Mouse (Mus musculus) myocyte (in vitro differentiated cells): ENCODE measurements around the gene Gchfr. TPM values are rescaled to one million over a fixed set of nuclear protein-coding genes. Genes with fewer than 3 reads are reported as not detected.

Source experiments
- H3K27me3 ChIP-seq: one replicate; pipeline ENCODE4 v1.6.1; 2011; ENCODE audit not compliant: control insufficient read depth, insufficient read depth, insufficient read length
- H3K36me3 ChIP-seq: one replicate; pipeline ENCODE4 v1.6.1; 2011; ENCODE audit not compliant: control insufficient read depth, insufficient read depth
- H3K4me2 ChIP-seq: one replicate; pipeline ENCODE4 v1.6.1; 2011; ENCODE audit warnings: low read depth, control low read depth
- H3K4me3 ChIP-seq: one replicate; pipeline ENCODE4 v1.5.1; 2011; ENCODE audit warnings: mild to moderate bottlenecking, control low read depth, moderate library complexity
- H3K79me2 ChIP-seq: one replicate; pipeline ENCODE4 v1.6.1; 2011; ENCODE audit not compliant: control insufficient read depth, insufficient read depth
- H3ac ChIP-seq: one replicate; pipeline ENCODE4 v1.6.1; 2011; ENCODE audit not compliant: control insufficient read depth, insufficient read length
- CEBPB ChIP-seq: IDR thresholded peaks from 2 replicates; pipeline ENCODE4 v1.6.1; 2011; ENCODE audit warnings: mild to moderate bottlenecking, moderate library complexity; ENCODE audit not compliant: poor library complexity, insufficient read depth, severe bottlenecking
- E2F4 ChIP-seq: IDR thresholded peaks from one replicate; pipeline ENCODE4 v1.6.1; 2011; ENCODE audit warnings: mild to moderate bottlenecking, control low read depth, moderate library complexity; ENCODE audit not compliant: insufficient read depth
- MAX ChIP-seq: IDR thresholded peaks from one replicate; pipeline ENCODE4 v1.6.1; 2011; ENCODE audit warnings: low read depth, mild to moderate bottlenecking, control low read depth
- MYOD1 ChIP-seq, 3 experiments: IDR thresholded peaks; one replicate each; pipeline ENCODE4 v1.6.1; 2011; ENCODE audit warnings: control low read depth in 2 of 3, low read depth in 2 of 3, mild to moderate bottlenecking in 2 of 3, moderate library complexity in 1 of 3; ENCODE audit not compliant: insufficient read length in 2 of 3, control insufficient read depth in 1 of 3
- MYOG ChIP-seq, 3 experiments: IDR thresholded peaks; one replicate each; pipeline ENCODE4 v1.6.1; 2011; ENCODE audit warnings: control low read depth in 2 of 3, low read depth in 2 of 3, mild to moderate bottlenecking in 2 of 3; ENCODE audit not compliant: insufficient read length in 2 of 3, control insufficient read depth in 1 of 3, insufficient read depth in 1 of 3
- POLR2A ChIP-seq: IDR thresholded peaks from one replicate; pipeline ENCODE4 v1.6.1; 2011; ENCODE audit warnings: low read depth, mild to moderate bottlenecking, control low read depth, moderate library complexity; ENCODE audit not compliant: insufficient read length
- POLR2AphosphoS2 ChIP-seq: IDR thresholded peaks from one replicate; pipeline ENCODE4 v1.6.1; 2011; ENCODE audit warnings: low read depth, control low read depth; ENCODE audit not compliant: insufficient read length
- REST ChIP-seq: IDR thresholded peaks from one replicate; pipeline ENCODE4 v1.6.1; 2011; ENCODE audit warnings: mild to moderate bottlenecking, control low read depth, moderate library complexity; ENCODE audit not compliant: insufficient read depth, insufficient read length
- SRF ChIP-seq: IDR thresholded peaks from one replicate; pipeline ENCODE4 v1.6.1; 2011; ENCODE audit warnings: low read depth; ENCODE audit not compliant: control insufficient read depth, insufficient read length
- TCF12 ChIP-seq: IDR thresholded peaks from one replicate; pipeline ENCODE4 v1.6.1; 2011; ENCODE audit warnings: mild to moderate bottlenecking, control low read depth; ENCODE audit not compliant: poor library complexity, insufficient read depth, severe bottlenecking
- TCF3 ChIP-seq: IDR thresholded peaks from one replicate; pipeline ENCODE4 v1.6.1; 2011; ENCODE audit warnings: low read depth, control low read depth; ENCODE audit not compliant: insufficient read length
- USF1 ChIP-seq: IDR thresholded peaks from one replicate; pipeline ENCODE4 v1.6.1; 2011; ENCODE audit warnings: low read depth, mild to moderate bottlenecking, control low read depth, moderate library complexity
- polyA plus RNA-seq: library from polyadenylated mRNA; unstranded; fragments of >200 nt; fragmentation: generic; extraction: Trizol; gene quantifications from one replicate; pipeline ENCODE4 v1.2.1, GENCODE M21; 2012; ENCODE audit warnings: missing spikeins

The Gchfr gene
- polyA plus RNA-seq, 1 experiment = 90.4 TPM

DNA sequence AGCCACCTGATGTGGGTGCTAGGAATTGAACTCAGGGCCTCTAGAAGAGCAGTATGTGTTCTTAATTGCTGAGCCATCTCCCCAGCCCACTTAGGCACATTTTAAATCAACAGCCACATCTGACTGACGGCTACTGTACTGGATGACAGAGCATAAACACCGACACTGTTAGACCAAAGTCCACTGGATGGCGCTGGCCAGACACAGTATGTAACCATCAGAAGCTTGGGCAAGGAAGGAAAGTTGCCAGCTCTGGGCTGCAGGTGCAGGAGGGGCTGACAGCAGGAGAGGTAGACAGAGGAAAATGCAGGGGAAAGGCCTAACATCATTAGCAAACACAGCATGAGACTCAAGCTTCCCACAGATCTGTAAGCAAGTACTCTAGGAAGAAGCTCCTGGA is 9.2 kb downstream of the Gchfr start:
- Histone ChIP-seq H3ac (no peak overlapping the region), H3K4me2 (peak overlapping the region; percentile 80), H3K27me3 (no peaks in the 10 kb centered on the region), H3K36me3 (no peaks in the 10 kb centered on the region), H3K4me3 (peak overlapping the region; percentile 29), H3K79me2 (peaks cover 8% of the 10 kb centered on the region)
- TF ChIP-seq MAX = no peak
- no peak for TF ChIP-seq POLR2A
- no peak for TF ChIP-seq SRF

DNA sequence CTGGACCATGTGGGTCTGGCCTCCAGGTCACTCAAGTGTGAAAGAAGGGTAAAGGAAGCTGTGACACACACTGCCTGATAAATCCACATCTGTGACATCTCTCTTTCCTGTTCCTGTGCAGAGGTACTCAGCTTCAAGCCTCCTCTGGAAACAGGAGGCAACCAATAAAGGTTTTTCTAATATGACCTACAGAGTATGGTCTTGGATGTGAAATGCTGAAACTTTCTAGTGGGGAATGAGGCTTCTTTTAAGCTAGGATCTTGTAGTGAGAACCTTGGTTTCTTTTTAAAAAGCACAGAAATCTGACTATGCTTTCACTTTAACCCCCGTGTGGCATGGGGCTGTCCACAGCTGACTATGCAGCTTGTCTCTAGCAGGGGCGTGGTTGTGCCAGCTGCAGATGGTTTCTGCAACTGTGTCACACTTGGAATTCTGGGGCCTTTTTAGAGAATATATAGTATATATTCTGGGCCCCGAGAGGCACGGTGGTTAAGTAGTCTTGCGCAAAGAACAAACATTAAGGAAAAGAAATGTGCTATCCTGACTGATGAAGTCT is 9.9 kb downstream of the Gchfr start:
- Histone ChIP-seq H3K36me3 (no peaks in the 10 kb centered on the region), H3K4me2 (peak overlapping the region; percentile 80), H3K27me3 (no peaks in the 10 kb centered on the region), H3K79me2 (peaks cover 8% of the 10 kb centered on the region), H3ac (no peak overlapping the region), H3K4me3 (no peak overlapping the region)
- no peak for TF ChIP-seq MYOG (IDR thresholded peaks at IDR 0.05; ENCODE audit: control insufficient read depth in 1 of 3, insufficient read depth in 1 of 3, insufficient read length in 2 of 3, low read depth in 2 of 3)
- no peak for TF ChIP-seq MYOD1 (IDR thresholded peaks at IDR 0.05; ENCODE audit: control insufficient read depth in 1 of 3, insufficient read length in 2 of 3, low read depth in 2 of 3)
- no peak for TF ChIP-seq POLR2AphosphoS2
- no peak for TF ChIP-seq POLR2A
- no peak for TF ChIP-seq USF1
- TF ChIP-seq TCF12 = no peak
- TF ChIP-seq MAX = no peak

DNA sequence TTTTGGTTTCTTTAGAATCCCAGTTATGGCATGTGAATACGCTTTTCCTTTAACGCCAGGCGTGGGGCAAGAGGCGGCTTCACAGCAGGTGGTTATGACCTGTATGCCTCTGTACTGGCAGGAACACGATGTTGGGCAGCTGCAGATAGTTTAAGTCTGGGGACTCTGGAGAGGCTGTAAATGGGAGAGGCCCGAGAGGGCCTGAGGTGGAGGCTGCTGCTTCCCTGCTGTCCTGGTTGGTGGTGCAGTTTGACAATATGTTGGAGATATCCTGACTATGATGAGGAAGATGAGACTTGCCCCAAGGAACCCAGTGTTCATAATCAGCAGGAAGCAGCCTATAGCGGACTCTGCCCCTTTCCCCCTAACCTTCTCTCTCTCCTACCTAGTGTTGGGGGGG is 15.3 kb downstream of the Gchfr start:
- Histone ChIP-seq H3K4me2 (no peak overlapping the region), H3K4me3 (no peak overlapping the region), H3K36me3 (no peaks in the 10 kb centered on the region), H3ac (no peak overlapping the region), H3K79me2 (no peaks in the 10 kb centered on the region), H3K27me3 (no peaks in the 10 kb centered on the region)
- no peak for TF ChIP-seq REST

DNA sequence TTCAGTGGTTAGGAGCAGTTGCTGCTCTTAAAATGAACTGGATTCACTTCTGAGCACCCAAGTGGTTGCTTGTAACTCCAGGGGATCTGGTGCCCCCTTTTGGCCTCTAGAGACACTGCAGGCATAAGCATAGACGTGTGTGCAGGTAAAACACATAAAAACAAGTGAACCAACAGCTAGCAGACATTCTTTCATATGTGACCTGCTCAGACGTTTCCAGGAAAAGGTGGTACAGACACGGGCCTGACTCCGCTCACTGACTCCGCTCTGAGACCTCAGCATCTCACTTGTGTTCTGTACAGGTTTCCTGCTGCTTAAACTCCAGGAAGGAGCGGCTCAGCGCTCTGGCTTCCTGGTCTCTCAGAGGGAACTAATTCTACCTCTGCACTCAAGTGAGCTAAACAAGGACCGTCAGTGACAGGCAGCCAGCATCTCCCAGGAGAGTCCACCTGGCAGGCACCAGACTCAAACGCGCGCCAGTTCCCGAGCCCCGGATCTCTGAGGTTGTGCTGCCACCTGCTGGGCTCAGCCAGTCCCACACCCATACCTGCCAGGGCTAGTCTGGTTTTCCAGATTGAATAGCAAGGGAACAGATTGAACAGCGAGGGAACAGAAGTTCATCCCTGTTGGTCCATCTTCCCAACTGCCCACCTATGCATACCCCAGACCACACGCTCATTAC is 21.6 kb downstream of the Gchfr start:
- Histone ChIP-seq H3K4me2 (peak overlapping the region; percentile 74), H3K36me3 (no peaks in the 10 kb centered on the region), H3ac (no peak overlapping the region), H3K27me3 (no peaks in the 10 kb centered on the region), H3K79me2 (no peaks in the 10 kb centered on the region), H3K4me3 (no peak overlapping the region)
- no peak for TF ChIP-seq POLR2A
- no peak for TF ChIP-seq USF1
- TF ChIP-seq E2F4 = no peak
- no peak for TF ChIP-seq TCF3
- TF ChIP-seq MYOD1 (IDR thresholded peaks at IDR 0.05; ENCODE audit: control insufficient read depth in 1 of 3, insufficient read length in 2 of 3, low read depth in 2 of 3) = no peak
- no peak for TF ChIP-seq POLR2AphosphoS2
- TF ChIP-seq SRF = no peak
- TF ChIP-seq MYOG (IDR thresholded peaks at IDR 0.05; ENCODE audit: control insufficient read depth in 1 of 3, insufficient read depth in 1 of 3, insufficient read length in 2 of 3, low read depth in 2 of 3) = no peak
- no peak for TF ChIP-seq MAX
- no peak for TF ChIP-seq REST
- no peak for TF ChIP-seq TCF12
- no peak for TF ChIP-seq CEBPB

DNA sequence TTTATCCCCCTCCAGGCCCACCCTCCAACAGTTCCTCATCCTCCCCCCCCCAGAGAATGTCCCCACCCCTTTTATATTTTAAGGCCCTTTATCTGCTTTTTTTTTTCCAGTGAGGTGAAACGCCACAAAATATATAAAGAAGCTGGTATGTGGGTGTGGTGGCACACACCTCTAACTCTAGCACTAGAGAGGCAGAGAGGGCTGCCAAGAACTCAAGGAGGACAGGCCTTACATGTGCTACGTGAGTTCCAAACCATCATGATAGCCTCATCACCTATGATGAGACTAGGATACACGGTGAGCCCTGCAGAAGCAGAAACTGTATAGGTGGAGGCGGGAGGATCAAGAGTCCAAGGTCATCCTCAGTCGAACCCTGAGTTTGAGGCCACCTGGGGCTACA is 23.4 kb downstream of the Gchfr start:
- H3K36me3 ChIP-seq = no peaks in the 10 kb centered on the region
- no peak overlapping the region for H3K4me3 ChIP-seq
- H3K4me2 ChIP-seq = no peak overlapping the region
- no peak overlapping the region for H3ac ChIP-seq
- TF ChIP-seq MYOG (IDR thresholded peaks at IDR 0.05; ENCODE audit: control insufficient read depth in 1 of 3, insufficient read depth in 1 of 3, insufficient read length in 2 of 3, low read depth in 2 of 3) (no peak), REST (no peak), MAX (no peak), TCF12 (no peak), SRF (no peak), POLR2A (no peak)
- H3K27me3 ChIP-seq = no peaks in the 10 kb centered on the region
- no peaks in the 10 kb centered on the region for H3K79me2 ChIP-seq
